Mouse (Mus musculus): ENCODE measurements around the gene Nsg2. TPM values are rescaled to one million over a fixed set of nuclear protein-coding genes. Genes with fewer than 3 reads are reported as not detected.

Nsg2 gene
- polyA plus RNA-seq, 2 experiments = 3.2 to 17.5 TPM

DNA sequence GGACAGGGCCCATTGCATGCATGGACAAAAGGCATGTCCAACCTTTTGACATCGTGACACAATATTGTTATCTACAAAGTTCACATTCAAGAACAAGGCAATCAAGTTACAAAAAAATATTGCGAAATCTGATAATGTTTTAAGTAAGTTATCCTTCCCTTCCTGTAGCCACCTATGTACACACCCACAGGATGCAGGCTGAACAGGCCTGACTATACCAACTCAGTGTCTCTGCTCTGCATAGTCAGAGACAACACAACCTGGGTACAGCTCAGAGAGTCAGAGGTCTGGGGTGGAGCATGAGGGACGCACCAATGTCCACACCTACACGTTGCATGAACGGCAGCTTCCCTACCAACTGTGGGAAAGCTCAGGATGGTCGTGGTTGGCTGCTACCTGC, 96.1 kb downstream of the Nsg2 start:
- WGBS = 93% methylated on average over 6 of the region's 6 CpGs
- TF ChIP-seq POLR2A (IDR thresholded peaks at IDR 0.05; ENCODE audit: borderline replicate concordance, extremely low read depth, insufficient read depth, insufficient read length) = no peak
- no peak for ATAC-seq (ENCODE audit: low FRiP score, low read depth)

DNA sequence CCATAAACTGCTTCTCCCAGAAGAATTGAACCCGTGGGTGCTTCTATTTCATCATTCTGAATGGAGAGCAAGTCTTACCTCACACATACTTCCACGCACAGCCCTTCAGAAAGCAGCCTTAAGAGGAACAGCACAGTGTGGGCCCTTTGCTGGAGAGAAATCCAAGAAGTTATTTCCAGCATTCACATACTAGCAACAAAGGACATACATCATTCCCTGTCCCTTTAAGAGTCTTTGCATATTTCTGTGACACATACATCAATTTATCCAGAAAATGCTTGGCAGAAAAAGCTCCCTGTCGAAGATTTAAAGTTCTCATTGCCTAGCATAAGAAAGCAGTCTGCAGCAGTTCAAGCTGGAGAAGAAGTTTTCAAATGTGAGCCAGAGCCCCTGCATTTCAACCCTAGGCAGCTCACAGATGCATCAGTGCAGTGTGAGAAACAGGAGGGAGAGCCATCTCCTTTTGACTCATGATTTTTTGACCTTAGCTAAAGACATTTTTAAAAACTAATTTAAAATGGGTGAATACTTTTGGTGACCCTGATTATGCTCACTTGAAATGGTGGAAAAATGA, 100.9 kb downstream of the Nsg2 start:
- Histone ChIP-seq H3K9me3 (ENCODE audit: control insufficient read depth, low read length) (no peaks in the 10 kb centered on the region), H3K9ac (ENCODE audit: low read depth, low read length, severe bottlenecking) (no peak overlapping the region), H3K4me1 (ENCODE audit: control insufficient read depth, insufficient read depth, low read length) (peaks cover 12% of the 10 kb centered on the region; the same call in 1 of the 2 replicates), H3K4me3 (replicated peaks; ENCODE audit: low read length) (no peak overlapping the region), H3K36me3 (ENCODE audit: control insufficient read depth, insufficient read depth, low read length) (no peaks in the 10 kb centered on the region), H3K4me2 (replicated peaks; ENCODE audit: low read depth, low read length, severe bottlenecking) (no peak overlapping the region), H3K27me3 (ENCODE audit: control insufficient read depth, insufficient read depth, low read length) (no peaks in the 10 kb centered on the region), H3K27ac (replicated peaks; ENCODE audit: low read depth, low read length) (no peak overlapping the region)
- DNase-seq (ENCODE audit: low spot score) (peak; percentile 34), ATAC-seq (ENCODE audit: low FRiP score, low read depth) (no peak)
- no peak for TF ChIP-seq POLR2A (IDR thresholded peaks at IDR 0.05; ENCODE audit: borderline replicate concordance, extremely low read depth, insufficient read depth, insufficient read length)
- 47% methylated on average over 3 of the region's 3 CpGs for WGBS

More for the DNA sequence above, 96.1 kb downstream of the Nsg2 start:
- Histone ChIP-seq H3K4me3 (replicated peaks; ENCODE audit: low read length) (no peak overlapping the region), H3K27ac (replicated peaks; ENCODE audit: low read depth, low read length) (no peak overlapping the region), H3K9ac (ENCODE audit: low read depth, low read length, severe bottlenecking) (no peak overlapping the region), H3K36me3 (ENCODE audit: control insufficient read depth, insufficient read depth, low read length) (no peaks in the 10 kb centered on the region), H3K27me3 (ENCODE audit: control insufficient read depth, insufficient read depth, low read length) (no peaks in the 10 kb centered on the region), H3K9me3 (ENCODE audit: control insufficient read depth, low read length) (no peaks in the 10 kb centered on the region), H3K4me2 (replicated peaks; ENCODE audit: low read depth, low read length, severe bottlenecking) (no peak overlapping the region), H3K4me1 (ENCODE audit: control insufficient read depth, insufficient read depth, low read length) (0 out of 2 replicates have a peak, but pooled peaks cover 5% of the 10 kb centered on the region)
- DNase-seq (ENCODE audit: low spot score) = no peak

GRCm38 (mm10) chr11:32102976-32103375, 102.7 kb downstream of the Nsg2 start:
- no peak for DNase-seq (ENCODE audit: low spot score)
- 20% methylated on average over 12 of the region's 12 CpGs for WGBS

GRCm38 (mm10) chr11:32104406-32105116, 104.3 kb downstream of the Nsg2 start:
- Histone ChIP-seq H3K9me3 (ENCODE audit: control insufficient read depth, low read length) (no peaks in the 10 kb centered on the region), H3K27ac (replicated peaks; ENCODE audit: low read depth, low read length) (no peak overlapping the region)
- DNase-seq (ENCODE audit: low spot score) = no peak

More at GRCm38 (mm10) chr11:32102976-32103375, 102.7 kb downstream of the Nsg2 start:
- H3K36me3 ChIP-seq (ENCODE audit: control insufficient read depth, insufficient read depth, low read length) = no peaks in the 10 kb centered on the region
- no peak overlapping the region for H3K9ac ChIP-seq (ENCODE audit: low read depth, low read length, severe bottlenecking)
- no peak for TF ChIP-seq POLR2A (IDR thresholded peaks at IDR 0.05; ENCODE audit: borderline replicate concordance, extremely low read depth, insufficient read depth, insufficient read length)
- no peaks in the 10 kb centered on the region for H3K9me3 ChIP-seq (ENCODE audit: control insufficient read depth, low read length)
- no peak for ATAC-seq (ENCODE audit: low FRiP score, low read depth)
- H3K4me2 ChIP-seq (replicated peaks; ENCODE audit: low read depth, low read length, severe bottlenecking) = peak overlapping the region; percentile 9; the same call in 1 of the 2 replicates
- H3K27ac ChIP-seq (replicated peaks; ENCODE audit: low read depth, low read length) = no peak overlapping the region
- H3K4me1 ChIP-seq (ENCODE audit: control insufficient read depth, insufficient read depth, low read length) = peaks cover 12% of the 10 kb centered on the region; the same call in 1 of the 2 replicates
- no peak overlapping the region for H3K4me3 ChIP-seq (replicated peaks; ENCODE audit: low read length)
- H3K27me3 ChIP-seq (ENCODE audit: control insufficient read depth, insufficient read depth, low read length) = no peaks in the 10 kb centered on the region

GRCm38 (mm10) chr11:32105750-32106646, 105.7 kb downstream of the Nsg2 start:
- no peaks in the 10 kb centered on the region for H3K27me3 ChIP-seq (ENCODE audit: control insufficient read depth, insufficient read depth, low read length)
- no peak overlapping the region for H3K4me2 ChIP-seq (replicated peaks; ENCODE audit: low read depth, low read length, severe bottlenecking)
- 15% methylated on average over 10 of the region's 10 CpGs for WGBS
- no peak overlapping the region for H3K4me3 ChIP-seq (replicated peaks; ENCODE audit: low read length)
- no peak overlapping the region for H3K27ac ChIP-seq (replicated peaks; ENCODE audit: low read depth, low read length)
- peak; percentile 29 for DNase-seq (ENCODE audit: low spot score)
- peaks cover 8% of the 10 kb centered on the region; the same call in 1 of the 2 replicates for H3K4me1 ChIP-seq (ENCODE audit: control insufficient read depth, insufficient read depth, low read length)
- peak; percentile 57; the same call in 1 of the 2 replicates for ATAC-seq (ENCODE audit: low FRiP score, low read depth)
- TF ChIP-seq POLR2A (IDR thresholded peaks at IDR 0.05; ENCODE audit: borderline replicate concordance, extremely low read depth, insufficient read depth, insufficient read length) = no peak
- no peak overlapping the region for H3K9ac ChIP-seq (ENCODE audit: low read depth, low read length, severe bottlenecking)
- H3K36me3 ChIP-seq (ENCODE audit: control insufficient read depth, insufficient read depth, low read length) = no peaks in the 10 kb centered on the region
- no peaks in the 10 kb centered on the region for H3K9me3 ChIP-seq (ENCODE audit: control insufficient read depth, low read length)

More at GRCm38 (mm10) chr11:32104406-32105116, 104.3 kb downstream of the Nsg2 start:
- Histone ChIP-seq H3K4me1 (ENCODE audit: control insufficient read depth, insufficient read depth, low read length) (peaks cover 12% of the 10 kb centered on the region; the same call in 1 of the 2 replicates), H3K4me3 (replicated peaks; ENCODE audit: low read length) (no peak overlapping the region), H3K4me2 (replicated peaks; ENCODE audit: low read depth, low read length, severe bottlenecking) (no peak overlapping the region), H3K36me3 (ENCODE audit: control insufficient read depth, insufficient read depth, low read length) (no peaks in the 10 kb centered on the region), H3K9ac (ENCODE audit: low read depth, low read length, severe bottlenecking) (no peak overlapping the region), H3K27me3 (ENCODE audit: control insufficient read depth, insufficient read depth, low read length) (no peaks in the 10 kb centered on the region)
- WGBS = 68% methylated on average over 9 of the region's 9 CpGs
- no peak for TF ChIP-seq POLR2A (IDR thresholded peaks at IDR 0.05; ENCODE audit: borderline replicate concordance, extremely low read depth, insufficient read depth, insufficient read length)
- no peak for ATAC-seq (ENCODE audit: low FRiP score, low read depth)

Data from limb, embryonic 14.5 days (tissue).